Mouse (Mus musculus) erythroblast, embryonic 14.5 days (primary cell): ENCODE measurements around the gene Carhsp1.

Experiments
- GATA1 ChIP-seq: IDR thresholded peaks from 2 replicates; pipeline ENCODE4 v1.6.1; 2012; ENCODE audit warnings: low read length, inconsistent platforms, mixed read lengths
- TAL1 ChIP-seq: IDR thresholded peaks from 3 replicates; pipeline ENCODE4 v1.6.1; 2012; ENCODE audit warnings: low read length, inconsistent platforms, mixed read lengths

GRCm38 (mm10) chr16:8655108-8655507 is 16.8 kb downstream of the Carhsp1 start:
- TF ChIP-seq TAL1: no peak
- TF ChIP-seq GATA1: no peak
